Mouse (Mus musculus): ENCODE measurements around the gene Cbln4.

The Cbln4 gene

GRCm38 (mm10) chr2:172043235-172043610 is at the start of gene Cbln4:
Gene Cbln4, minus strand, starts transcription at chr2:172043466.
- no peak for DNase-seq (ENCODE audit: low read depth, low spot score)

- DNase-seq (ENCODE audit: low read depth, low spot score): no peak
These were observed 35.3 kb upstream of the Cbln4 start for GRCm38 (mm10) chr2:172078596-172078995.

- DNase-seq (ENCODE audit: low read depth, low spot score): no peak
These were observed 33.0 kb upstream of the Cbln4 start for GRCm38 (mm10) chr2:172076295-172076694.

- no peak for DNase-seq (ENCODE audit: low read depth, low spot score)
These were observed 19.6 kb upstream of the Cbln4 start for GRCm38 (mm10) chr2:172062876-172063275.

- DNase-seq (ENCODE audit: low read depth, low spot score): no peak
These were observed 16.5 kb upstream of the Cbln4 start for GRCm38 (mm10) chr2:172059747-172060146.

- DNase-seq (ENCODE audit: low read depth, low spot score): no peak
These were observed 15.8 kb upstream of the Cbln4 start for GRCm38 (mm10) chr2:172058936-172059665.

GRCm38 (mm10) chr2:172046002-172046401 is 2.7 kb upstream of the Cbln4 start:
- no peak for DNase-seq (ENCODE audit: low read depth, low spot score)

- no peak for DNase-seq (ENCODE audit: low read depth, low spot score)
These were observed 545 bp downstream of the Cbln4 start for GRCm38 (mm10) chr2:172042607-172043234.

- no peak for DNase-seq (ENCODE audit: low read depth, low spot score)
These were observed 1.1 kb downstream of the Cbln4 start for GRCm38 (mm10) chr2:172042125-172042524.

- DNase-seq (ENCODE audit: low read depth, low spot score): no peak
These were observed 2.4 kb downstream of the Cbln4 start for GRCm38 (mm10) chr2:172040859-172041258.

GRCm38 (mm10) chr2:172039601-172040000 is 3.7 kb downstream of the Cbln4 start:
- DNase-seq (ENCODE audit: low read depth, low spot score): no peak

GRCm38 (mm10) chr2:172034281-172034680 is 9.0 kb downstream of the Cbln4 start:
- DNase-seq (ENCODE audit: low read depth, low spot score): no peak

- DNase-seq (ENCODE audit: low read depth, low spot score): no peak
These were observed 17.7 kb downstream of the Cbln4 start for GRCm38 (mm10) chr2:172025459-172026130.

- no peak for DNase-seq (ENCODE audit: low read depth, low spot score)
These were observed 36.5 kb downstream of the Cbln4 start for GRCm38 (mm10) chr2:172006726-172007125.

GRCm38 (mm10) chr2:172005970-172006369 is 37.3 kb downstream of the Cbln4 start:
- no peak for DNase-seq (ENCODE audit: low read depth, low spot score)

GRCm38 (mm10) chr2:172004029-172004984 is 39.0 kb downstream of the Cbln4 start:
- DNase-seq (ENCODE audit: low read depth, low spot score): no peak

- DNase-seq (ENCODE audit: low read depth, low spot score): no peak
These were observed 46.1 kb downstream of the Cbln4 start for GRCm38 (mm10) chr2:171996979-171997686.

GRCm38 (mm10) chr2:171994861-171995260 is 48.4 kb downstream of the Cbln4 start:
- DNase-seq (ENCODE audit: low read depth, low spot score): no peak

GRCm38 (mm10) chr2:171994240-171994639 is 49.0 kb downstream of the Cbln4 start:
- DNase-seq (ENCODE audit: low read depth, low spot score): no peak

GRCm38 (mm10) chr2:171986686-171987085 is 56.6 kb downstream of the Cbln4 start:
- DNase-seq (ENCODE audit: low read depth, low spot score): no peak
